Mouse (Mus musculus) spleen, adult 2 months (tissue): ENCODE results near the gene Mb21d2. TPM values are rescaled to one million over a fixed set of nuclear protein-coding genes. Genes with fewer than 3 reads are reported as not detected.

Experiments used
- DNase-seq, 2 experiments: peaks; one replicate each; pipeline versions ENCODE4 v3.0.0 to v3.0.0-alpha.2; 2012 to 2021; ENCODE audit warnings: low spot score in 2 of 2, low read depth in 1 of 2
- H3K27ac ChIP-seq: fragments of 200-500 bp; 2 replicates; pipeline ENCODE4 v1.5.1; 2012; ENCODE audit warnings: low read length, inconsistent platforms; ENCODE audit not compliant: insufficient read depth
- H3K27me3 ChIP-seq: fragments of 200-500 bp; 2 replicates; pipeline ENCODE4 v1.6.1; 2012; ENCODE audit warnings: mild to moderate bottlenecking, moderate library complexity, low read length, inconsistent platforms; ENCODE audit not compliant: control insufficient read depth, insufficient read depth
- H3K36me3 ChIP-seq: fragments of 200-500 bp; 2 replicates; pipeline ENCODE4 v1.6.1; 2012; ENCODE audit warnings: mild to moderate bottlenecking, low read length, inconsistent platforms; ENCODE audit not compliant: control insufficient read depth, insufficient read depth
- H3K4me1 ChIP-seq: fragments of 200-500 bp; 2 replicates; pipeline ENCODE4 v1.6.1; 2011; ENCODE audit warnings: inconsistent platforms; ENCODE audit not compliant: control insufficient read depth, insufficient read depth, insufficient read length
- H3K4me3 ChIP-seq: fragments of 200-500 bp; 2 replicates; pipeline ENCODE4 v1.5.1; 2011; ENCODE audit warnings: mild to moderate bottlenecking, inconsistent platforms; ENCODE audit not compliant: insufficient read depth, insufficient read length; ENCODE audit errors: extremely low read depth
- CTCF ChIP-seq: fragments of 200-500 bp; IDR thresholded peaks from 2 replicates; pipeline ENCODE4 v1.5.1; 2011; ENCODE audit warnings: mild to moderate bottlenecking, inconsistent platforms; ENCODE audit not compliant: insufficient read depth, insufficient read length, insufficient replicate concordance; ENCODE audit errors: extremely low read depth
- POLR2A ChIP-seq: fragments of 200-500 bp; IDR thresholded peaks from 2 replicates; pipeline ENCODE4 v1.6.1; 2011; ENCODE audit warnings: low read depth, low read length, inconsistent platforms
- WGBS: fragments of 180-500 bp; shearing (Covaris S2); methylation state at CpG from one replicate; pipeline ENCODE4 v1.1.7; 2018; 5-methylcytosine and 5-hydroxymethylcytosine counted together
- polyA plus RNA-seq: library from polyadenylated mRNA; depleted of rRNA; stranded (reverse); fragments of >200 nt; gene quantifications from 2 replicates; pipeline ENCODE4 v1.2.3, GENCODE M21; 2012; rRNA removed

Gene Mb21d2
- polyA plus RNA-seq, 1 experiment: 1.1 TPM

GRCm38 (mm10) chr16:28824781-28825180 lies 104.7 kb downstream of the Mb21d2 start:
- no peaks in the 10 kb centered on the region for H3K36me3 ChIP-seq
- no peak overlapping the region for H3K27ac ChIP-seq
- H3K27me3 ChIP-seq: no peaks in the 10 kb centered on the region
- no peaks in the 10 kb centered on the region for H3K4me1 ChIP-seq
- TF ChIP-seq POLR2A (no peak), CTCF (no peak)
- 90% methylated on average over 8 of the region's 8 CpGs for WGBS
- H3K4me3 ChIP-seq: no peak overlapping the region
- no peak for DNase-seq

GRCm38 (mm10) chr16:28821774-28822173 lies 107.7 kb downstream of the Mb21d2 start:
- 81% methylated on average over 6 of the region's 6 CpGs for WGBS
- DNase-seq: no peak
- TF ChIP-seq CTCF: no peak
- no peak for TF ChIP-seq POLR2A

GRCm38 (mm10) chr16:28818749-28819285 lies 110.7 kb downstream of the Mb21d2 start:
- Histone ChIP-seq H3K4me3 (no peak overlapping the region), H3K4me1 (no peaks in the 10 kb centered on the region), H3K27ac (no peak overlapping the region), H3K27me3 (no peaks in the 10 kb centered on the region), H3K36me3 (no peaks in the 10 kb centered on the region)
- WGBS: 72% methylated on average over 5 of the region's 5 CpGs
- no peak for DNase-seq
- TF ChIP-seq CTCF (no peak), POLR2A (no peak)

More at GRCm38 (mm10) chr16:28821774-28822173, 107.7 kb downstream of the Mb21d2 start:
- Histone ChIP-seq H3K4me3 (no peak overlapping the region), H3K36me3 (no peaks in the 10 kb centered on the region), H3K27me3 (no peaks in the 10 kb centered on the region), H3K27ac (no peak overlapping the region), H3K4me1 (no peaks in the 10 kb centered on the region)

GRCm38 (mm10) chr16:28813290-28813689 lies 116.2 kb downstream of the Mb21d2 start:
- Histone ChIP-seq H3K4me1 (no peaks in the 10 kb centered on the region), H3K27ac (no peak overlapping the region), H3K27me3 (no peaks in the 10 kb centered on the region), H3K36me3 (no peaks in the 10 kb centered on the region), H3K4me3 (no peak overlapping the region; the same call in 1 of the 2 replicates)
- no peak for DNase-seq
- no peak for TF ChIP-seq POLR2A
- TF ChIP-seq CTCF: no peak
- WGBS: 94% methylated on average over 1 of the region's 1 CpGs

- Histone ChIP-seq H3K27ac (no peak overlapping the region), H3K36me3 (no peaks in the 10 kb centered on the region), H3K4me3 (no peak overlapping the region), H3K4me1 (no peaks in the 10 kb centered on the region), H3K27me3 (no peaks in the 10 kb centered on the region)
- TF ChIP-seq POLR2A (no peak), CTCF (no peak)
- DNase-seq: no peak
- 88% methylated on average over 1 of the region's 1 CpGs for WGBS
Measured at GRCm38 (mm10) chr16:28809089-28809488, 120.4 kb downstream of the Mb21d2 start.

GRCm38 (mm10) chr16:28793115-28793514 lies 136.4 kb downstream of the Mb21d2 start:
- 8% methylated on average over 4 of the region's 4 CpGs for WGBS
- TF ChIP-seq POLR2A (no peak), CTCF (no peak)
- no peak for DNase-seq
- no peaks in the 10 kb centered on the region for H3K36me3 ChIP-seq
- no peak overlapping the region for H3K4me3 ChIP-seq
- H3K4me1 ChIP-seq: no peaks in the 10 kb centered on the region
- H3K27me3 ChIP-seq: no peaks in the 10 kb centered on the region
- H3K27ac ChIP-seq: no peak overlapping the region

Other genes with a start within 250 kb of the Mb21d2 start
- not detected in 2 replicates for gene Fgf12, start 176.6 kb downstream of the Mb21d2 start, polyA plus RNA-seq